Mouse (Mus musculus) spleen, adult 18-20 months (tissue): ENCODE data around the gene Actn1.
A peak's percentile ranks its signal among the peaks of the same experiment; 100 is the strongest.

Source experiments
- DNase-seq, 2 experiments: peaks; one replicate each; pipeline ENCODE4 v3.0.0; 2022; ENCODE audit warnings: mixed read lengths in 2 of 2

Gene Actn1

GRCm38 (mm10) chr12:80135173-80135572 is 125.0 kb downstream of the Actn1 start:
- DNase-seq: no peak

- DNase-seq: no peak
Observed at GRCm38 (mm10) chr12:80133011-80133545, 127.1 kb downstream of the Actn1 start.

- peak; percentile 78 to 81 for DNase-seq
Observed at GRCm38 (mm10) chr12:80132250-80133003, 127.7 kb downstream of the Actn1 start.

DNA sequence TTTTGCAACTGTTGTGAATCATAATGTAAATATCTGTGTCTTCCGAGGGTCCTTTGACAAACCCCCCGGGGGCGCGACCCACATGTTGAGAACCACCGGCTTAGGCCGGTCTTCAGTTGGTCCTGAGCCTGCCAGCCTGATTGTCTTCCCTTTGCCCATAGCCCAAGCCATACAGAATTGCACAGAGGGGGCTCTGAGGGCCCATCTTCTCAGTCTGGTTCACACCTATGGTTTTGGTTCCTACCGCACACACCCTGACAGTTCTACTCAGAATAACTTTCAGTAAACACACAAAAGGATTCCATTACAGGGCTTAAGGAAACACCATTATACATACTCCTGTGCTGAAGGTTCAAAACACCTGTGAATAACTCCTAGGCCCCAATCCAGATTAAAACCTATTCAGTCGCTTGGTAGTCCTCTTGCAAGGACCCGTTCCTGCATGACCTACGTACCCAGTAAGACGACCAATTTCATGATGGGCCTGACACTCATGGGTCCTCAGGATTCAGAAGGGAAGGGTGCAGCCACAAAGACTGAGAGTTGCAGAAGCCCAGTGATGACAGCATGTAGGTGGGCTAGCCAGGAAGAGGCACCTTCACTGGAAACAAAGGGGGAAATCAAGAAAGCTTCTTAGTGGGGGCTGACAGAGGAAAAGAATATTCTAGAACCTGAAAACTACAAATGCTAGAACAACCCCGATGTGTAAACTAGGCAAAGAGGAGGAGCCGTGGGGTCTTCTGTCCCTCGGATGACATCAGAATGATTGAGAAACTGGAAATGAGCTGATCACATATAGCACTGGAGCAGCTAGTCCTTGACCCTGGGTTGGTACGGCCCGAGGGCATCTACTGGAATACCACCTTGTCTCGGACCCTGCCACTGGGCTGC is 128.6 kb downstream of the Actn1 start:
- DNase-seq: peak in 1 of 2 experiments; percentile 48

GRCm38 (mm10) chr12:80130558-80131358 is 129.4 kb downstream of the Actn1 start:
- peak; percentile 41 to 49 for DNase-seq

GRCm38 (mm10) chr12:80129531-80129930 is 130.6 kb downstream of the Actn1 start:
- DNase-seq: peak in 1 of 2 experiments; percentile 62

GRCm38 (mm10) chr12:80127191-80127762 is 132.9 kb downstream of the Actn1 start:
- no peak for DNase-seq

GRCm38 (mm10) chr12:80125316-80125715 is 134.9 kb downstream of the Actn1 start:
- no peak for DNase-seq

DNA sequence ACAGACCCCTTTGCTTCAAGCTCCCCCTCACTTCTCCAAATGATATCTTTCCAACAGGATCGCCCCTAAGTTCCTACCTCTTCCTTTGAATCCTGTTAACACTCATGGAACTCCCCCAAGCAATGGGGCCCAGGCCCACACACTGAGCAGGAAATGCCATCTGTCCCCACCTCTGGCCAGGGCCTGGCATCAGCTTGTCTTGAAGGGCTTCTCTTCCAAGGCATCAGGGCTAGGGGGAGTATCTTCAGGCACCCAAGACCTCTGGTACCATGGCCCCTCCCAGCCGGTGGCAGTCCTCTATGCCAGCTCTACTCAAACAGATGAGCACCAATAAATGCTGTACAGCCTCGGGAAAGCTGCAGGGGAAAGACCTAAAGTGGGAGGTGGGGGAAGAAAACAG is 135.4 kb downstream of the Actn1 start:
- no peak for DNase-seq

- DNase-seq: no peak
Observed at GRCm38 (mm10) chr12:80124211-80124610, 136.0 kb downstream of the Actn1 start.

GRCm38 (mm10) chr12:80123227-80123803 is 136.9 kb downstream of the Actn1 start:
- DNase-seq: no peak

- DNase-seq: no peak
Observed at GRCm38 (mm10) chr12:80121438-80121837, 138.7 kb downstream of the Actn1 start.

DNA sequence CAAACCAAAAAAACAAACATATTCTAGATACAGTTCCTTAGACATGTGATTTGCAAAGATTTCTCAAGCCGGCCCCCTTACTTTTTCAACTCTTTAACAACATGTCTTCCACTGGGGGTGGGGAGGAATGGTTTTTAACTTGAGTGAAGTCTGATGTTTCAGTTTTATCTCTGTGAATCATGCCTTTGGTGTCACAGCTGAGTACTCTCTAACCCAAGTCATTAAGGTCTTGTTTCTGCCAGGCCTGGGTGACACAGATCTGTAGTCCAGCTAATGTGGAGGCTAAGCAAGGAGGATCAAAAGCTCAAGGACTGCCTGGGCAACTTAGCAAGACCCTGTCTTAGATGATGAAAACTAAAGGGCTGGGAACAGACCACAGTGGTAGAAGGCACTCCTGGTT is 141.6 kb downstream of the Actn1 start:
- DNase-seq: no peak
